Mouse (Mus musculus) cerebellum, postnatal 4 days (tissue): ENCODE measurements around the gene C1ql4.
A peak's percentile ranks its signal among the peaks of the same experiment; 100 is the strongest.
"Not testable (repeated sequence)": the region's sequence is repeated elsewhere in the genome, so short reads cannot be mapped to it uniquely, and the experiment has no call there.

Experiments used
- DNase-seq, 2 experiments: peaks; one replicate each; pipeline ENCODE4 v3.0.0; 2022; ENCODE audit warnings: low spot score in 2 of 2, mixed read lengths in 1 of 2

C1ql4 gene

GRCm38 (mm10) chr15:99099139-99099556 lies 11.5 kb upstream of the C1ql4 start:
- DNase-seq, result peak in 1 of 2 experiments; percentile 48

- DNase-seq, result no peak
These were observed 10.9 kb upstream of the C1ql4 start for GRCm38 (mm10) chr15:99098493-99098861.

GRCm38 (mm10) chr15:99097840-99098492 lies 10.3 kb upstream of the C1ql4 start:
- DNase-seq, result no peak

- DNase-seq, result no peak
These were observed 9.3 kb upstream of the C1ql4 start for GRCm38 (mm10) chr15:99096831-99097500.

- DNase-seq, result no peak
These were observed 8.6 kb upstream of the C1ql4 start for GRCm38 (mm10) chr15:99096061-99096793.

GRCm38 (mm10) chr15:99095356-99095755 lies 7.7 kb upstream of the C1ql4 start:
- DNase-seq, result no peak

- DNase-seq, result no peak
These were observed 7.1 kb upstream of the C1ql4 start for GRCm38 (mm10) chr15:99094631-99095270.

GRCm38 (mm10) chr15:99093291-99094258 lies 6.0 kb upstream of the C1ql4 start:
- no peak for DNase-seq

- DNase-seq, result no peak
These were observed 5.3 kb upstream of the C1ql4 start, which contains the start of gene Dnajc22 for GRCm38 (mm10) chr15:99092870-99093269. Gene Dnajc22, plus strand, starts transcription at chr15:99093170.

GRCm38 (mm10) chr15:99089069-99089468 lies 1.5 kb upstream of the C1ql4 start:
- DNase-seq, result no peak

GRCm38 (mm10) chr15:99088292-99088691 lies 675 bp upstream of the C1ql4 start:
- peak; percentile 81 to 86 for DNase-seq

GRCm38 (mm10) chr15:99085997-99086396 lies 1.6 kb downstream of the C1ql4 start:
- no peak for DNase-seq

- no peak for DNase-seq
These were observed 3.0 kb downstream of the C1ql4 start for GRCm38 (mm10) chr15:99084618-99085017.

GRCm38 (mm10) chr15:99083867-99084557 lies 3.6 kb downstream of the C1ql4 start:
- DNase-seq, result no peak

GRCm38 (mm10) chr15:99083258-99083657 lies 4.4 kb downstream of the C1ql4 start:
- no peak for DNase-seq

GRCm38 (mm10) chr15:99082840-99083239 lies 4.8 kb downstream of the C1ql4 start:
- DNase-seq, result no peak

GRCm38 (mm10) chr15:99082322-99082721 lies 5.3 kb downstream of the C1ql4 start:
- no peak for DNase-seq

- no peak for DNase-seq
These were observed 7.8 kb downstream of the C1ql4 start for GRCm38 (mm10) chr15:99079804-99080203.

- no peak for DNase-seq
These were observed 9.3 kb downstream of the C1ql4 start for GRCm38 (mm10) chr15:99078181-99078910.

GRCm38 (mm10) chr15:99076011-99076410 lies 11.6 kb downstream of the C1ql4 start:
- DNase-seq, result not testable (repeated sequence)
